Mouse (Mus musculus) spleen, embryonic (tissue): Measurements from ENCODE around the gene Tubgcp3.
"Not testable (repeated sequence)": the region's sequence is repeated elsewhere in the genome, so short reads cannot be mapped to it uniquely, and the experiment has no call there.

Source experiments
- CTCF ChIA-PET: fragments of 350-600 bp; sonication (Branson Sonifier 250); formaldehyde crosslinking; loops from one replicate; lab custom pipeline; 2022; lab: Charles Lee

The Tubgcp3 gene

DNA sequence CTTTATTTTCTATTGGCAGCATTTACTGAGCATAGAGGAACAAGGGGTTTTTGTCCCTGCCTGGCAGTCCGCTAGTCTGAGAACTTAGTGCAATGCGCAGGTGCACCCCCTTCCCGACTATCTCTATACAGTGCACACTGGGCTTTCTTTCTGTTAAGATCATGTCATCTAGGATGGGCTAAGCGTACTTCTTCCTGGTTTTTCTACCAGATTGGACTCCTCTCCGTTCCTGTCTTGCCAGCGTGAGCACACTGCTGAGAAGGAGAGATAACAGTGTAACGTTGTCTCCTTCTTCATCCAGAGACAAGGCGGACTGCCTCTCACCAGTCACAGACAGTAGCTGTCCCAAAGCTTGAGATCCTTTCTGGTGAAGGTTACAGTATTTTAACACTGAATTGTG, 27.7 kb downstream of the Tubgcp3 start:
- CTCF ChIA-PET, result no interaction called here

DNA sequence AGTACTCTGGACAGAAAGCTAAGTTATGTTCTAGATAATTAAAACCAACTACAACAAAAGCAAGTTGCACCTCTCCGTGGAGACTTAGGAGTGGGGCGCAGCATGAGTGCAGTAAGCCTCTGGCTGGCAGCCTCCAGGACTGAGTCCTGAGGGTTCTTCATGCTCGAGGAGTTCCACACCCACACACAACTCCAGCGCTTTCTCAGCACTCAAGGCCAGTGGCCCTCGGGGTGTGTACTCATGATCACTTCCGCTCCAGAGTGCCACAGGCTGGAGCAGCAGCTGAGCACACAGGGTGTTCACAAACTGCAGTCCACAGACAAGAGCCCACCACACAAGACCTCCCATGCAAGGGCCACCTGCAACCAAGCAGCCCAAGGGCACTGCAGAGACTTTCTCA, 30.5 kb downstream of the Tubgcp3 start:
- CTCF ChIA-PET, result no interaction called here

DNA sequence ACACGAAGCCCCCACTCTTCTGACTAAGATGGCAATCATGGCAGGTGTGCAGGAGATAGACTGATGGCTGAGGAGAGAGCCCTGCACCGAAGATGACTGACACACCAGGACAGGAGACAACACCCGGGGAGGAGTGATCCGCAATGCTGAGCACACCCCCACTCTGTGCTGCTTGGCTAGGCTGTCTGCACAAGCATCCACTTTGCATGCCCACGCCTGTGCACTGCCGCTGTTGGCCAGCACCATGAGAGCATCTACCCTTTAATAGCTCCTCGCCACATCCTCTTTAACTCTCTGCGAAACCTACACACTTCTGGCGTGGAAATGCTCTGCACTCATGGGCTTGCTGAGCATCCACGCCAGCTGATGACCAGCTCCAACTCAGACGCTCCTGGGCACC, 33.6 kb downstream of the Tubgcp3 start:
- CTCF ChIA-PET, result no interaction called here

DNA sequence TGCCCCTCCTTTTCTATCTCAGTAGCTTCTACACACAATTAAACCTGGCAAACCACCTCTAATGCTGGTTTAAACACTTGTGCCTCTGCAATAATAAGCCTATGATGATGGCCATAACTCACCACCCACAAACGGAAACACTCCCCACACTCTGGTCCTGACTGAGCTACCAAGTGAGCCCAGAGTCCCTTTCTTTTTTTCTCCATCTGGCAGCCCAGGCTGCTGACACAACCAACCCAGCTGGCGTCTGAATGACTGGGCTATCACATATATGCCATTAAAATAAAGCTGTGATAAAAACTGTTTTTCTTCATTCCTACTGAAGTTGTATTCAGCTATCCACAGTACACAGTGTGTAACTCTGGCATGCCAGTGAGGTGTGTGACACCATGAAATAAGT, 36.7 kb downstream of the Tubgcp3 start:
- CTCF ChIA-PET, result no interaction called here

DNA sequence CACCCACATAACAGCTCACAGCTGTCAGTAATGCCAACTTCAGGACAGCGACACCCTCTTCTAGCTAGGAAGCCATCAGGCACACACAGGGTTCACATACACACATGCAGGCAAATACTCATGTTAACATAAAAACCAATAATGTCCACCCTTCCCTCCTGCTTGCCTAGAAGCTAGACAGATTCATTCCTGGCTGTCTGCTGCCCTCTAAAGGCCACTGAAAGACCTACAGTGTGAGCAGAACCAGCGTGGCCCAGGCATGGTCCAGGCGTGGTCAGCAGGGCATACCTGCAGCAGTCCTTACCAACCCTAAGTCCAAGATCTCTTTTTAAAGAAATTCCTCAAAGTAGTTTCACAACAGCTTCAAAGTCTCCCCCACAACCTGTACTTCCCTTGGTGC, 43.0 kb downstream of the Tubgcp3 start:
- CTCF ChIA-PET, result no interaction called here

DNA sequence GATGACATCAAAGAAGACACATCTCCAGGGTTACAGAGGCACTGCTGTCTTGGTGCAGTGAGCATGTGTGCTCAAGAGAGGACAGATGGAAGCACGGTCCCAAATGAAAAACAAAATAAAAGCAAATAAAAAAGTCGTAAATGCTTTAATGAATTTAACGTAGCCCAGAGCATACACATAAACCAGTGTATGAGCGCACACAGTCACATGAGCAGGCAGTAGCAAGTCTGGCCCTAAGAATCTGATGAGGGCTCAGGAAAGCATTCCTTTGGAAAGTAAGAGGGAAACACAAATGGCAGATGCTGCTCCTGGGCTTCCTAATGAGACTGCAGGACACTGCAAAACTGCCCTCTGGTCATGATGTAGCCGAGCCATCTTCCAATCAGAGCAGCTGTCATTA, 46.2 kb downstream of the Tubgcp3 start:
- CTCF ChIA-PET, result no interaction called here

DNA sequence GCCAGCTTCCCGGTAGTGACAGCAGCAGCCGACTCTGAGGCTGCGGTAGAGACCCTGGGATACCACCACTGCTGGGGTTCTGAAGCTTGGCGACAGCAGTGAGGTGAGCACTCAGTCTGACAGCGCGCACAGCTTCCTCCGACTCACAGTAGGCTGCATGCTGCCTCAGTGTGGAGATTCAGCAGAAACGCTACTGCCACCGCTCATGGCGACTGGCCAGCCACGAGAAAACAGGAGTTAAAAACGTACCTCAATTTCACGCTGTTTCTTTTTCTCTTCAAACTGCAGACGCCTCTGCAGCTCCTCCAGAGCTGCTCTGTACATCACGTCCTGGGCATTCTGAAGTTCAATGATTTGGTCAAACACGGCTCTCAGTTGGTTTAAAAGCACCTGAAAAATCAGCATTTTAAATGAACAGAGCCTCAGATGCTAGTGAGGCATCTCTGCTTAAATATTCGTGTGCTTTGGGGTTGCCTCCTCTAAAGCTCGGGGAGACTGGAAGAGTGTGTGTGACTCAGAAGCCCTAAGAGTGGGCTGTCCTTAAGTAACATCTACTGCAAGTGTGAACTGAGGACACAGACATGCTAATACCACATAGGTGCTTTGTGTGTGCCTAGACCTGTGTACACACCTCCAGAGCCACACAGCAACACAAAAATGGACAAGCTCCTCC, 50.4 kb downstream of the Tubgcp3 start:
- CTCF ChIA-PET, result no interaction called here

DNA sequence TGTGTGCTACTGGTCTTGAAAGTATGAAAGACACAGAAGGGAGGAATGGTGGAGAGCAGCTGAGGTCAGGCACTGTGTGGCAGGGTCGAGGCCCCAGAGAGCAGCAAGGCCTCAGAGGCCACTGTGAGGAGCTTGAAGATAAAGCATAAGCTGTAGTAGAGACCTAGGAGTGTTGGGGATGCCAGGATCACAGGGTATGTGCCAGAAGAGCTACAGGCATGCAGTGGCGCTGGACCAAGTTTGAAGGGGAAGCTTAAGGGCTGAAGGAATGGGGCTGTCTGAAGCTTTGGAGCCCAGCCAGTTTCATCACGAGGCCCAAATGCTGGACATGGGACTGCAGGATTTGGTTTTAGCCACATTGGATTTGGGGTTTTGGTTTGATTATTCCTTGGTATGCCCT, 54.7 kb downstream of the Tubgcp3 start:
- CTCF ChIA-PET, result not testable (repeated sequence)

DNA sequence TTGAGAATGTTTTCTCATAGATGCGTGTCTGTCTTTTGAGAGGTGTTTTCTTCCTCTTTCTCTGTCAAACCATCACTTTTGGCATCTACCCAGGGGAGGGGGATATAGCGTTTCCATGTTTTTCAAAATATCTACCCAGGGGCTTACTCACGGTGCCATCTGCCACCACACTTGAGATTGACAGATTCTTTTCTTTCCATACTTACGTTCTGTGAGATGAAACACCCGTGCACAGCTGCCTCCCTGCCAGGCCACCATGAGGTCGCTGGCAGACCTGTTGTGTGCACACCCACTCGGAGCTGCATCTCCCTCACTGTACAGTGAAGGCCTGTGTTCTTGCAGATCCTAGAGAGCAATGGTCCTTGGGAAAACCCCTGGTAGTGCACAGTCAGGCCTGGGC, 58.8 kb downstream of the Tubgcp3 start:
- CTCF ChIA-PET, result no interaction called here

DNA sequence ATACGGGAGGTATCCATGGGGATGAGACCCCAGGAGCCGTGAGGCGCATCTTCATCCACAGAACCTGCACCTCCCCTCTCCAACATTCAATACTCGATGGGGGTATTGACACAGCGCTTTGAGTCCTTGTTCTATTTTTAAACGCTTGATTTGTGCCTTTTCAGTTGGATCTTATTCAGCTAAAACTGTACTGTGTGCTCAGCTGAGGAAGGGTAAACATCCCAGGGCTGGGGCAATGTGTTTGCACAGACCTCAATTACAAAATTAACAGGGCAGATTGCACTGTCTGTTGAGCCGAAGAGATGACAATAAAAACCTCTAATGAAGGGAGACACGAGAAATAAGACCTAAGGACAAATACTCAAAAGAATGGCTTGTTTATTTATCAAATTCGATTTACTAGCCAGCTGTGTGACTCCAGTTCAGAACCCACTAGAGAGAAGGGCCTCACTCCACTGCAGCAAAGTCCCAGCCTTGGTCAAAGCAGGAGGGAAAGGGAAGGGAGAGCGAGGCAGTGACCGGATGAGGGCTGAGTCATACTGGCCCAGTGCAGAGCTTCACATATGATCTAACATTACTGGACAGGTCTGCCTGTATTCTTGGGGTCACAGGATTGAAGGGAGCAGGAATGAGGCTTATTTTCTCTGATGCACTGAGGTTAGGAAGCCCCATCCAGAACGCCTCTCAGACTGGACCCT, 62.1 kb downstream of the Tubgcp3 start:
- CTCF ChIA-PET, result no interaction called here

DNA sequence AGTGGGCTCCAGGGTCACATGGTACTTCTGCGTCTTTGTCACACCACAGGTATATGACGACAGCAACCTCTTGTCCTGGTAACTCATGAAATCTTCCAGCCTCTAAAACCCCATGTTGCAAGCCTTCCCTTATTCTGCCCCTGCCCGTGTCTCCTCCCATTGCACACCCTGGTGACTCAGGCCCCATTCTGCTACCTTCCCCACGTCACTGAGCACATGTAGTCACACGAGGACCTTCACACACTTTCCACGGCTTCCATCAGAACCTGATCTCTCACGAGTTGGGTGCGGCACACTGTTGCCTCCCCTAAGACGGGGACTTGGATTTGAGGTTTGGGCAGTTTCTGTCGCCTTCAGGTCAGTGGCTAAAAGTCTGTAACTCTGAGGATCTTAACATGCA, 63.2 kb downstream of the Tubgcp3 start:
- CTCF ChIA-PET, result interaction anchor here (0.5 kb wide), 1 partner anchor 453 kb away, joined by 3 read pairs; no protein-coding TSS in a partner anchor

DNA sequence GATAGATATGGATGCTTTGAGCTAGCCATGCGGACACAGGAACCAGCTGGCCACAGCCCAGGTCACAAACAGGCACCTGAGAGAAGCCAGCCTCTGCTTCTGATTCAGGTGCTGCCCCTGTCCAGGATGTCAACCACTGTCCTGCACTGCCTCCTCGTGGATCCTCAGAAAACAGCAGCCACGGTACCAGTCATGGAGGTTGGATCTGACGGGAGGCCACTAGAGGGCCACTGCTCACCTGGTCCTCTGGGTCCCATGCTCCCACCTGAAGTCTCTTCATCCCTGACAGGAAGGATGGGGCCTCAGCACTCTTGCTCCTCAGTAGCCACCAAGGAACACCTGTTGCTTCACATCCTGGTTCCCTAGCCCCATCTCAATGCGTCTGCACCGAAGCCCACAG, 64.8 kb downstream of the Tubgcp3 start:
- CTCF ChIA-PET, result no interaction called here

DNA sequence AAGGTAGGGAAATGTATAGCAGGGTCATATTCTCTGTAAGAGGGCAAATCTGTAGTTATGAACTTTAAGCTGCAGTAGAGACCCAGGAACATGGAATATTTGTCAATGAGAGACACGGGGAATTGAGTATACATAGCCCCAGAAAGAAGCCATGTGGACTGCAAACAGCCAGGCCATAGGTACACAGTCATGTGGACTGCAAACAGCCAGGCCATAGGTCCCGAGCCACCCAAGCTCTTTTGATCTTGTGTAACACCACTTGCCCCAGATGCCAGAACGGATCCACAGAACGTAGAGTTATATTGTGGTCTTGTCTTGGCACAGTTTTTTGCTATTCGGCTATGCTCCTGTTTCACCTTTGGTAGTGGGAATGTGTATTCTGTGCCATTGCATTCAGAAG, 88.3 kb downstream of the Tubgcp3 start:
- CTCF ChIA-PET, result no interaction called here

DNA sequence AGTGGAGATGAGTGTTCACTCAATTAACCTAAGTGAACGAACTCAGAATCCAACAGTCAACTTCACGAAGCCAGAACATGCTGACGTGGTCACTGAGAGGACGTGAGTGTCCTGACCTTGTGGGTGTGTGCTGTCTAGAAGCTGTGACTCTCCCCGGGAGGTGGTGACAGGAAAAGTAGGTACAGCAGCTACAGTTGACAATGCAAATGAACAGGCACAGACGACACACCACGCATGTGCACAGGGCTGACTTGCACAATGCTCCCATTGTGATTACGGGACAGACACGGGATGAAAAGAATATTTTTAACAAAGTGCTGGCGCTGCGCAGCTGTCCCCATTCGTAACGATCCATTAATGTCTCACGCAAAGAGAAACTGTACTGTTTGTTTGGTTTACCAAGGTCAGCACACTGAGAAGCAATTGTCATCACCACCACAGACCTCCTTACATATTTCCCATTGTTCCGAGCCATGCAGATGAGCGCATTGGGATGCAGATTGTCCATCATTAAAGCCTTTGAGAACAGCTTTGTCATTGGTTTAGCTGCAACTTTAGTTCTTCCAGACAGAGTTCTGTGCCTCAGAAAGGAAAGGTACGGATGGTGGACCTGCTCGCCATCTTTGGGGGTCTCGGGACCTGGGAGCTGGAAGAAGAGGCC, 92.6 kb downstream of the Tubgcp3 start:
- CTCF ChIA-PET, result not testable (repeated sequence)

DNA sequence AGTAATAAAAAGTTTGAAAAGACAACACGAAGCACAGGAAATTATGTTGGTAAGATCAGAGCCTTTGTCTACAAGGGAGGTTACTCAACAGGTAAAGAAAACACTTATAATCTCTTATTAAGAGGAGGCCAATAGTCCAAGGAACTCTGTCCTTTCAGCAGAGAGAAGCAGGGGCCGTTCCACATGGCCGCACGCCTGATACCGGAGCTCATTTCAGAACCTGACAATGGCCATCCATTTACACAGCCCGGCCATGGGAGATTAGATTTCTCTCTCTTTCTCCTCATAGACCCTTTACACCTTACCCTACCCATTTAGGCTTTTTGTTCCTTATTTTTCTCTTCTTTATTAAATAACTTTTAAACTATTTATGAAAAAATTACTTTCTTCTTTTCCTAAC, 95.3 kb downstream of the Tubgcp3 start:
- CTCF ChIA-PET, result no interaction called here

DNA sequence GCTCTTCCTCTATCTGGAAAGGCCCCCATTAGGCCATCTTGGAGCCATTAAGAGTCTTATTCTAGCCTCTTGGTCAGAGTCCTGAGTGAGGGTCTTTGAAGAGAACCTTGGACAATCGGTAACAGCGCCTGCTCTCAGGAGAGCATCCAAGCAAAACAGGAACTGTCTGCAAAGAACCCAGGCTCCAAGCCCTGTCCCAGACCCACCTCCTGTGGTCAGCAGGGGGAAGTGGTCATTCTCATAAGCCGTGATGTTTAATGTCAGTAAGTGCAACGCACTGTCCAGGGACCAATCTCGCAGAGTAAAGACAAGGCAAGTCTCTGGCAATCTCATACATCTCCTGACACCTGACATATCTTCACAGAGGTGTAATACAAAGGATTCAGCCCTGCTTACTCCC, 96.0 kb downstream of the Tubgcp3 start:
- CTCF ChIA-PET, result no interaction called here

DNA sequence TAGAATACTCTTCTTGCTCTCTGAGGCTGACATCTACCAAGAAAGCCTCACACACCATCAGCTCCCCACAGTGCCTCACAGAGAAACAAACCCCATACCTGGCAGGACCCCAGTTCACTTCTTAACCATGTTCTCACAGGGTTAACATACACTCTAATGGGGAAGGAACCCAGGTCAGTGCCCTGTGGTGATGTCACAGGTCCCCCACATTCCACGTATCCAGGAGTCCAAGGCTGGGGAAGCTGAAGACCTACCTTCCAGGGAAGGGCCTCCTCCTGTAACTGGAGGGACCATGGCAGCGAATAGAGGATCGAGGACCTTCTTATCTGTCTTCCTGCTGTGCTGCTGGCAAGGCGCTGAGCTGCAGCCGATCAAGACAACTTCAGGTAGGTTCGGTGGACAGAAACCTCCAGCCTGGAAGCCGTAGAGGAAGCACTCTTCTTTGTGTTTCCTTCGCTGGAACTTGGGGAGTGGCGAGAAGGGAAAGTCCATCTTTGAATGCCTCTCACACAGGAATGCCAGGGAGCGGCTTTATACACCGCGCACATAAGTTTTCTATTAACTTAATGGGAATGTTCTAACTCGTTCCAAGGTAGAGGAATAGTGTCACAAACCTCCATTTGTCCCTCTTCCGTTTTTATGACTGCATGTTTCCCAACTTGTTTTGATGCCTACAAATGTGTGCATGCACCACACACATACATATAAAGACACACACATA, 99.1 kb downstream of the Tubgcp3 start, which contains the start of gene Spaca7:
TSS of gene Spaca7 (plus strand) at position 216 of the 721 bp plus-strand sequence.
- CTCF ChIA-PET, result no interaction called here

DNA sequence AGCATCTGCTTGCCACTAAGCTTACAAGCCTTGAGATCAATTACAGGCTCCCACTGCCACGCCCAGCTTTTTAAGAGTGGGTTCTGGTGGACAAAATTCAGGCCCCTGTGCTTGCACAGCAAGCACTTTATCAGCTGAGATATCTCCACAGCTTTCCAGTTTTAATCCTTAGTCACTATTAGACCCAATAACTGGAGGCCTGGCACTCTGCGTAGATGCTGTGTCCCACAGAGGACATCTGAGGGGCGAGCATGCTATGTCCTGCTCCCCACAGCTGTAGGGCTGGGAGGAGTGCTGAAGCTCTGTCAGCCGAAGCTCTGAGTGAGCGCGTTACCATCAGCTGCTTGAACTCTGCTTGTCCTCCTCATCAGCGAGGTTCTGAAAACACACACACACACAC, 105.5 kb downstream of the Tubgcp3 start:
- CTCF ChIA-PET, result no interaction called here

DNA sequence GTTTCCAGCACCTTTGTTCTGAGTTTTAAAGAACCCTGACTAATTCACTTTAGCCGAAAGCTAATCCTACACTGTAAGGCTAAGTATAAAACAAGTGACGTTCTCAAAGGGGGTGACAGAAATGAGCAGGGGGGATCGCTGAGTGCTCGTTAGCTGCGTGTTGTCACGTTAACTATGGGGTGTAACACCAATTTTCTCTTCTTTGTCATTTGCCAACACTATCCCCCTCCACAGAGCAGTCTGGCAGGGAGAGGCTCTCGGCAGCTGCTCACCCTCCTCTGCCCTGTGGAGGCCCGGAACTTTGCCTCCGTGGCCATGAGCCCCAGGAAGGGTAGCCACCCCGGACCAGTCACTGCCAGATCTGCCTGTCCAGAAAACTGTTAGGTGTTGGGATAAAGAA, 106.6 kb downstream of the Tubgcp3 start:
- CTCF ChIA-PET, result no interaction called here

DNA sequence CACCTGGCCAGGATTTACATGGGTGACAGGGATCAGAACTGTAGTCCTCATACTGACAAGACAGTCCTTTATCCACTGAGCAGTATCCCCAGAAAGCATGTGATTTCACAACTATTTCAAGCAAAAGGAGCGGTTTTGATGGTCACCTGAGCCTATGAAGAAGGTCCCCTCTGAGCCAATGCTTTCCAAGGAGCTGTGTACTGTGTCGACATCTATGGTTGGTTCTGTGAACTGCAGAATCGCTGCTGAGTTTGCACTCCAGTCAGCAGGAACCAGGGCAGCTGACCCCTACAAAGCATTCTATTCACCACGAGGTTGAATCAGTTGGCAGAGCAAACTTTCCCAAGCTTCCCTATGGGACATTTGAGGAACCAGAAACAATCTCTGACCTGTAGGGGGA, 107.7 kb downstream of the Tubgcp3 start:
- CTCF ChIA-PET, result no interaction called here
